15 mouse cellular contexts compared by ENCODE assay signal in the genomic region with DNA sequence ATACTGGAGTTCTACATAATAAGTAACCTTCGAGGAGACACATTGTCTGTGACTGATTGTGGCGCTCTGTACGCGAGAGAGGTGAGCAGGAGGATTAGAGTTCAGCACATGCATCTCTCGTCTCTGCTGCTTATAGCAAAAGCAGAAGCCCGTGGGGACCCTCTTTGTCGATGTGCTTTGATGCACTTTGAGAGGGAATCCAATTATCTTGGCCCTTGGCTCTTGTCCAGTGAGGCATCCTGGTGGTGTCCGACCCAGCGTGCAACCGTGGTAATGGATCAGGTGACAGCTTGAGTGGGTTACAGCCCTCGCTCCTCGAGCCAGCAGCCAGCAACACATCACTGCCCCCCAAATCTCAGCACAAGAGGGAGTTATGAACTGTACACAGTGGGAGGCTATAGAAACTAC. TPM values are rescaled to one million over a fixed set of nuclear protein-coding genes. Genes with fewer than 3 reads are reported as not detected.
A peak's percentile ranks its signal among the peaks of the same experiment; 100 is the strongest.
DNase-seq lines count a peak whose midpoint lies in the region; ATAC-seq and TF ChIP-seq lines count a peak whose summit lies in the region.
"Had no signal": no experiment of that assay in that cellular context is flagged by ENCODE, and none has a peak within 500 bp of the region (broad histone marks: within the 10 kb centered on the region; RNA-seq: fewer than 3 reads in every experiment).

No protein-coding gene starts in this region.

- no peak overlapping the region for H3K9ac ChIP-seq in forebrain, embryonic 11.5 days (ENCODE audit: low read length)
- H3K9ac ChIP-seq in forebrain, postnatal 0 days, result no peak overlapping the region
- 0 out of 2 replicates have a peak overlapping the region, but pooled peaks have one; percentile 4 for H3K9ac ChIP-seq in midbrain, embryonic 14.5 days (replicated peaks; ENCODE audit: low read length)
- H3K9ac ChIP-seq: limb, embryonic 15.5 days; lung, embryonic 15.5 days had no signal

- H3K27me3 ChIP-seq in forebrain, embryonic 11.5 days (ENCODE audit: control insufficient read depth, insufficient read depth, low read length), result no peaks in the 10 kb centered on the region
- no peaks in the 10 kb centered on the region for H3K27me3 ChIP-seq in forebrain, embryonic 10.5 days (ENCODE audit: poor library complexity, severe bottlenecking)
- no peaks in the 10 kb centered on the region for H3K27me3 ChIP-seq in forebrain, postnatal 0 days (ENCODE audit: insufficient read depth, low read length)
- no peaks in the 10 kb centered on the region for H3K27me3 ChIP-seq in midbrain, embryonic 14.5 days (ENCODE audit: control insufficient read depth, insufficient read depth, low read length)
- H3K27me3 ChIP-seq in limb, embryonic 10.5 days (ENCODE audit: low read depth, poor library complexity, severe bottlenecking), result no peaks in the 10 kb centered on the region
- H3K27me3 ChIP-seq: limb, embryonic 15.5 days; lung, embryonic 15.5 days had no signal

- 48% methylated on average over 12 of the region's 12 CpGs for WGBS in forebrain, embryonic 11.5 days
- WGBS in forebrain, embryonic 10.5 days, result 57% methylated on average over 12 of the region's 12 CpGs
- 19% methylated on average over 12 of the region's 12 CpGs for WGBS in forebrain, postnatal 0 days
- 7% methylated on average over 12 of the region's 12 CpGs for WGBS in midbrain, embryonic 14.5 days
- whole genome bisulfite sequencing in limb, embryonic 10.5 days, result 80% methylated on average over 12 of the region's 12 CpGs

- no peak for DNase-seq in forebrain, embryonic 11.5 days (ENCODE audit: low spot score)
- DNase-seq in forebrain, embryonic 10.5 days (ENCODE audit: extremely low spot score, low spot score), result no peak
- peak; percentile 13 for DNase-seq in MN1 (ENCODE audit: low spot score)
- DNase-seq in forebrain, postnatal 0 days, result no peak
- peak; percentile 83 for DNase-seq in midbrain, embryonic 14.5 days
- no peak for DNase-seq in limb, embryonic 10.5 days (ENCODE audit: low spot score)
- DNase-seq in layer of hippocampus, adult 11-12 months (ENCODE audit: low spot score), result no peak
- DNase-seq in lung, adult 18-20 months, result no peak
- DNase-seq: cerebellum, adult 2 months; kidney, adult 9 months; layer of hippocampus, postnatal 36 days had no signal

- H3K36me3 ChIP-seq in forebrain, embryonic 11.5 days (ENCODE audit: control insufficient read depth, insufficient read depth, low read length), result no peaks in the 10 kb centered on the region
- no peaks in the 10 kb centered on the region for H3K36me3 ChIP-seq in forebrain, embryonic 10.5 days (replicated peaks)
- no peaks in the 10 kb centered on the region; the same call in 1 of the 2 replicates for H3K36me3 ChIP-seq in forebrain, postnatal 0 days (ENCODE audit: insufficient read depth)
- no peaks in the 10 kb centered on the region for H3K36me3 ChIP-seq in midbrain, embryonic 14.5 days (ENCODE audit: control insufficient read depth, insufficient read depth, low read length)
- H3K36me3 ChIP-seq in limb, embryonic 10.5 days, result no peaks in the 10 kb centered on the region
- H3K36me3 ChIP-seq: limb, embryonic 15.5 days; lung, embryonic 15.5 days had no signal

- no peaks in the 10 kb centered on the region for H3K9me3 ChIP-seq in forebrain, embryonic 11.5 days (ENCODE audit: control insufficient read depth, low read length)
- no peaks in the 10 kb centered on the region for H3K9me3 ChIP-seq in forebrain, embryonic 10.5 days
- no peaks in the 10 kb centered on the region for H3K9me3 ChIP-seq in forebrain, postnatal 0 days (ENCODE audit: low read length)
- H3K9me3 ChIP-seq in midbrain, embryonic 14.5 days (ENCODE audit: control insufficient read depth, low read length), result no peaks in the 10 kb centered on the region
- no peaks in the 10 kb centered on the region for H3K9me3 ChIP-seq in limb, embryonic 10.5 days (replicated peaks)
- H3K9me3 ChIP-seq: limb, embryonic 15.5 days; lung, embryonic 15.5 days had no signal

- TF ChIP-seq CTCF in forebrain, postnatal 0 days (IDR thresholded peaks at IDR 0.05; ENCODE audit: low read depth), result no peak

- H3K4me1 ChIP-seq in forebrain, embryonic 11.5 days (replicated peaks; ENCODE audit: control insufficient read depth, insufficient read depth, low read length), result 0 out of 2 replicates have a peak, but pooled peaks cover 2% of the 10 kb centered on the region
- H3K4me1 ChIP-seq in forebrain, embryonic 10.5 days, result peaks cover 6% of the 10 kb centered on the region; the same call in 1 of the 2 replicates
- H3K4me1 ChIP-seq in forebrain, postnatal 0 days (ENCODE audit: insufficient read depth), result peaks cover 24% of the 10 kb centered on the region
- peaks cover 31% of the 10 kb centered on the region for H3K4me1 ChIP-seq in midbrain, embryonic 14.5 days (ENCODE audit: control insufficient read depth, insufficient read depth, low read length)
- H3K4me1 ChIP-seq in limb, embryonic 10.5 days, result 0 out of 2 replicates have a peak, but pooled peaks cover 3% of the 10 kb centered on the region
- H3K4me1 ChIP-seq: lung, embryonic 15.5 days had no signal

- ATAC-seq in forebrain, embryonic 11.5 days (replicated peaks; ENCODE audit: low FRiP score), result peak; percentile 48; the same call in 1 of the 2 replicates
- ATAC-seq in forebrain, postnatal 0 days, result no peak
- peak; percentile 81 for ATAC-seq in midbrain, embryonic 14.5 days (ENCODE audit: low FRiP score, low TSS enrichment)
- ATAC-seq: activated CD4-positive, CD25-positive, alpha-beta regulatory T cell, adult 4 months had no signal

- H3K4me2 ChIP-seq in forebrain, embryonic 11.5 days (ENCODE audit: low read depth, low read length, severe bottlenecking), result no peak overlapping the region
- H3K4me2 ChIP-seq in forebrain, postnatal 0 days (ENCODE audit: low read depth), result no peak overlapping the region
- H3K4me2 ChIP-seq in midbrain, embryonic 14.5 days (ENCODE audit: low read length), result peak overlapping the region; percentile 18
- H3K4me2 ChIP-seq: limb, embryonic 15.5 days; lung, embryonic 15.5 days had no signal

- H3K4me3 ChIP-seq in forebrain, embryonic 11.5 days (ENCODE audit: low read depth, low read length), result no peak overlapping the region
- no peak overlapping the region for H3K4me3 ChIP-seq in forebrain, embryonic 10.5 days
- H3K4me3 ChIP-seq in forebrain, postnatal 0 days (ENCODE audit: low read depth, low read length), result no peak overlapping the region
- no peak overlapping the region for H3K4me3 ChIP-seq in midbrain, embryonic 14.5 days (replicated peaks; ENCODE audit: low read depth, low read length)
- no peak overlapping the region for H3K4me3 ChIP-seq in limb, embryonic 10.5 days
- H3K4me3 ChIP-seq: limb, embryonic 15.5 days; lung, embryonic 15.5 days had no signal

- H3K27ac ChIP-seq in forebrain, embryonic 11.5 days (ENCODE audit: low read depth, low read length), result no peak overlapping the region
- no peak overlapping the region for H3K27ac ChIP-seq in forebrain, embryonic 10.5 days
- H3K27ac ChIP-seq in forebrain, postnatal 0 days (ENCODE audit: low read depth, low read length), result 0 out of 2 replicates have a peak overlapping the region, but pooled peaks have one; percentile 1
- H3K27ac ChIP-seq in midbrain, embryonic 14.5 days (replicated peaks; ENCODE audit: low read depth, low read length), result peak overlapping the region; percentile 52
- no peak overlapping the region for H3K27ac ChIP-seq in limb, embryonic 10.5 days
- H3K27ac ChIP-seq: limb, embryonic 15.5 days; lung, embryonic 15.5 days had no signal

RNA-seq across cellular contexts. Expression of a gene that starts 25.5 kb away (rescaled TPM):
- polyA plus RNA-seq in forebrain, embryonic 11.5 days (2014; fragmentation: Nextera tagmentation; extraction: Ambion mirVana), result 12.5 and 14.4 TPM in 2 replicates
- 2.9 and 3.2 TPM in 2 replicates for polyA plus RNA-seq in forebrain, embryonic 10.5 days (2016; fragmentation: Nextera tagmentation; extraction: Ambion mirVana)
- 99.2 and 132 TPM in 2 replicates for total RNA-seq in forebrain, postnatal 0 days (2014; rRNA removed)
- 44.8 and 45.2 TPM in 2 replicates for polyA plus RNA-seq in forebrain, postnatal 0 days (2015; fragmentation: Nextera tagmentation; extraction: Ambion mirVana)
- polyA plus RNA-seq in midbrain, embryonic 14.5 days (2014; fragmentation: Nextera tagmentation; extraction: Ambion mirVana), result 62.1 and 80.6 TPM in 2 replicates
- 0.10 and 0.24 TPM in 2 replicates for polyA plus RNA-seq in limb, embryonic 10.5 days (2016; fragmentation: Nextera tagmentation; extraction: Ambion mirVana)
- total RNA-seq: MEL had no signal

Comparison
In these comparisons a context has a peak if more than half of its experiments do, and no peak if none do; other contexts are left out.
1. H3K27ac ChIP-seq: peak in forebrain, postnatal 0 days (single experiment) and midbrain, embryonic 14.5 days (single experiment); none in forebrain, embryonic 11.5 days (single experiment), forebrain, embryonic 10.5 days (single experiment) and limb, embryonic 10.5 days (single experiment).
2. DNase-seq: peak in MN1 (single experiment) and midbrain, embryonic 14.5 days (single experiment); none in forebrain, embryonic 11.5 days (single experiment), forebrain, embryonic 10.5 days (single experiment), forebrain, postnatal 0 days (single experiment), limb, embryonic 10.5 days (single experiment), layer of hippocampus, adult 11-12 months (single experiment) and lung, adult 18-20 months (0 of 2).